In genomic region chr11:90681171-90681570, GRCm38 (mm10) we compare ENCODE assay signal across 27 mouse cellular contexts.
"Had no signal": no experiment of that assay in that cellular context is flagged by ENCODE, and none has a peak within 500 bp of the region (broad histone marks: within the 10 kb centered on the region; RNA-seq: fewer than 3 reads in every experiment).

No protein-coding gene starts in this region.

- H3K4me3 ChIP-seq: embryonic facial prominence, embryonic 10.5 days; embryonic facial prominence, embryonic 12.5 days; embryonic facial prominence, embryonic 13.5 days; embryonic facial prominence, embryonic 15.5 days; erythroblast, embryonic 14.5 days; forebrain, embryonic 10.5 days; forebrain, embryonic 12.5 days; forebrain, embryonic 13.5 days; forebrain, embryonic 15.5 days; gastrocnemius, adult 2 months had no signal

- H3K4me1 ChIP-seq: embryonic facial prominence, embryonic 12.5 days; embryonic facial prominence, embryonic 13.5 days; forebrain, embryonic 12.5 days; forebrain, embryonic 13.5 days; forebrain, embryonic 15.5 days had no signal

- H3K9ac ChIP-seq: embryonic facial prominence, embryonic 12.5 days; embryonic facial prominence, embryonic 13.5 days; embryonic facial prominence, embryonic 15.5 days; forebrain, embryonic 12.5 days; forebrain, embryonic 13.5 days; forebrain, embryonic 15.5 days; forebrain, postnatal 0 days had no signal

- H3K27me3 ChIP-seq: embryonic facial prominence, embryonic 12.5 days; embryonic facial prominence, embryonic 13.5 days; embryonic facial prominence, embryonic 15.5 days; forebrain, embryonic 13.5 days; forebrain, embryonic 15.5 days had no signal

- H3K4me2 ChIP-seq: embryonic facial prominence, embryonic 12.5 days; embryonic facial prominence, embryonic 13.5 days; embryonic facial prominence, embryonic 15.5 days; forebrain, embryonic 12.5 days; forebrain, embryonic 13.5 days; forebrain, embryonic 15.5 days had no signal

- H3K27ac ChIP-seq: embryonic facial prominence, embryonic 10.5 days; embryonic facial prominence, embryonic 12.5 days; embryonic facial prominence, embryonic 13.5 days; embryonic facial prominence, embryonic 15.5 days; forebrain, embryonic 10.5 days; forebrain, embryonic 12.5 days; forebrain, embryonic 13.5 days; forebrain, embryonic 15.5 days; gastrocnemius, adult 2 months had no signal

- H3K9me3 ChIP-seq: embryonic facial prominence, embryonic 10.5 days; embryonic facial prominence, embryonic 12.5 days; embryonic facial prominence, embryonic 13.5 days; embryonic facial prominence, embryonic 15.5 days; forebrain, embryonic 10.5 days; forebrain, embryonic 12.5 days; forebrain, embryonic 13.5 days; forebrain, embryonic 15.5 days had no signal

- ATAC-seq: forebrain, embryonic 13.5 days; forebrain, embryonic 14.5 days; forebrain, embryonic 15.5 days; forebrain, embryonic 16.5 days; forebrain, postnatal 0 days had no signal

- H3K36me3 ChIP-seq: embryonic facial prominence, embryonic 12.5 days; forebrain, embryonic 15.5 days had no signal

- DNase-seq: cerebellum, adult 18-20 months; cerebellum, adult 2 months; cerebellum, adult 8-10 months; cerebellum, adult 9-10 months; cerebellum, adult 9-11 months; cerebellum, postnatal 10 days; cerebellum, postnatal 14 days; cerebellum, postnatal 25 days; cerebellum, postnatal 36 days; embryo, embryonic 11 days; forebrain, postnatal 0 days; gastrocnemius, adult 2 months; gastrocnemius, postnatal 10 days; gastrocnemius, postnatal 14 days; gastrocnemius, postnatal 25 days; gastrocnemius, postnatal 36 days had no signal
